Mouse (Mus musculus): ENCODE results near the gene Cfap45. TPM values are rescaled to one million over a fixed set of nuclear protein-coding genes. Genes with fewer than 3 reads are reported as not detected.

The Cfap45 gene
- total and polyA plus RNA-seq, 3 experiments = 0.40 TPM; not detected in 2

DNA sequence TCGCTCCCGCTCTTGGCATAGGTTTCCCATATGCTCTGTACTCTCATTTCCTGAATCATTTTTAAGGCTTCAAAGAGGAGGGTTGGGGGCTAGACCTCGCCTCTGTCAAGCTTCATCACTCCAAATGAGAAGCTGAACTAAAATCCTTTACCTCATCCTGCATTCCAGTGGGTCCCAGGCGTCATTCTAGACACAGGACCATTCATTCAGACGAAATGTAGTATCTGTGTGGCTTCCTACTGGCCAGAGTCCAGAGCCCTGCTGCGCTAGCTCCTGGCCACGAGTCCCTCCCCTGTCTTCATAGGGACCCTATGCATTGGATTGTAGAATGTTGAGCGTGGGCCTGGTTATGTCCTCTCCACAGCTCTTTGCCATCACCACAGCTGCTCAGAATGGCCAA lies 15.8 kb upstream of the Cfap45 start:
- no peak overlapping the region for H3K9ac ChIP-seq (ENCODE audit: control insufficient read depth, low read depth, low read length, poor library complexity, severe bottlenecking)
- peaks cover 15 to 54% of the 10 kb centered on the region in 2 experiments for H3K4me1 ChIP-seq (ENCODE audit: control insufficient read depth in 1 of 2, insufficient read depth in 2 of 2, low read length in 2 of 2)
- H3K36me3 ChIP-seq (ENCODE audit: control insufficient read depth in 1 of 2, insufficient read depth in 2 of 2, low read length in 2 of 2) = peaks cover 0 to 42% of the 10 kb centered on the region in 2 experiments; a peak in 2 of 4 replicates
- H3K4me3 ChIP-seq (ENCODE audit: control insufficient read depth in 1 of 2, insufficient read depth in 1 of 2, low read depth in 2 of 2, low read length in 2 of 2) = no peak overlapping the region
- H3K9me3 ChIP-seq (replicated peaks; ENCODE audit: insufficient read depth, low read length) = no peaks in the 10 kb centered on the region
- TF ChIP-seq MYC (IDR thresholded peaks at IDR 0.05; ENCODE audit: low read depth, low read length) (no peak), TAL1 (IDR thresholded peaks at IDR 0.05; ENCODE audit: low read length) (no peak), EP300 (IDR thresholded peaks at IDR 0.05; ENCODE audit: low read depth in 1 of 2, low read length in 2 of 2) (no peak), POLR2A (IDR thresholded peaks at IDR 0.05; ENCODE audit: control insufficient read depth in 1 of 2, insufficient read depth in 1 of 2, low read depth in 1 of 2, low read length in 2 of 2, poor library complexity in 1 of 2) (no peak), ETS1 (IDR thresholded peaks at IDR 0.05; ENCODE audit: low read depth, low read length) (no peak), POLR2AphosphoS2 (IDR thresholded peaks at IDR 0.05; ENCODE audit: low read length) (no peak), JUND (IDR thresholded peaks at IDR 0.05; ENCODE audit: low read depth, low read length) (no peak), ZNF384 (IDR thresholded peaks at IDR 0.05; ENCODE audit: low read depth, low read length) (no peak), USF2 (IDR thresholded peaks at IDR 0.05; ENCODE audit: borderline replicate concordance in 1 of 2, insufficient read depth in 1 of 2, low read depth in 1 of 2, low read length in 2 of 2) (no peak), MEF2A (IDR thresholded peaks at IDR 0.05; ENCODE audit: extremely low read depth, insufficient replicate concordance, low read depth, low read length, poor library complexity, severe bottlenecking) (no peak), ZKSCAN1 (IDR thresholded peaks at IDR 0.05; ENCODE audit: low read depth, low read length) (no peak), USF1 (IDR thresholded peaks at IDR 0.05; ENCODE audit: low read depth, low read length) (no peak), MAX (IDR thresholded peaks at IDR 0.05; ENCODE audit: low read length) (no peak), SIN3A (IDR thresholded peaks at IDR 0.05; ENCODE audit: low read length) (no peak), ELF1 (IDR thresholded peaks at IDR 0.05; ENCODE audit: low read depth, low read length) (no peak), ZMIZ1 (IDR thresholded peaks at IDR 0.05; ENCODE audit: low read depth, low read length) (no peak), CHD2 (IDR thresholded peaks at IDR 0.05; ENCODE audit: low read length) (no peak), GATA1 (IDR thresholded peaks at IDR 0.05; ENCODE audit: low read depth, low read length) (no peak)
- H3K27me3 ChIP-seq (ENCODE audit: control insufficient read depth in 1 of 2, insufficient read depth in 2 of 2, low read length in 2 of 2) = no peaks in the 10 kb centered on the region
- no peak overlapping the region for H3K27ac ChIP-seq (ENCODE audit: control insufficient read depth, low read depth, low read length)
- H3K79me2 ChIP-seq (ENCODE audit: control insufficient read depth, insufficient read depth, low read length, poor library complexity) = peaks cover 43% of the 10 kb centered on the region
- no peak for DNase-seq (ENCODE audit: low read depth, low spot score)

DNA sequence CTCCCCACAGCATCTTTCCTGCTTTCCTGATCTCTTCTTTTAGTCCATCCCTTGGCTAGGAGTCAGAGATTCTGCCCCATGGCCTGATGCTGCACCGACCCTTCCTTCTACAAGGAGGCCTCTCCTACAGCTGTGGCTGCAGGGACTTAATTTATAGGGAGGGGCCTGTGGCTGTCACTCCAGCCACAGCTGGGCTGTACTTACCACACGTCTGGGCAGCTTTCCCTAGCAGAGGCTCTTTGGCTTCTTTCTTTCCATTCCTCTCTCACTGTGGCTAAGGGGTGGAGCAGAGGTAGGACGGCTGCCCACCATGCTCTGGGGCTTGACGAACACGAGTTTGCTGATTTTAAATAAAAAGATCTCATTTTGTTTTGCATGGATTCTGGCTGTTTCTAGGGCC lies 13.6 kb upstream of the Cfap45 start:
- no peak overlapping the region for H3K9ac ChIP-seq (ENCODE audit: control insufficient read depth, low read depth, low read length, poor library complexity, severe bottlenecking)
- no peaks in the 10 kb centered on the region for H3K9me3 ChIP-seq (replicated peaks; ENCODE audit: insufficient read depth, low read length)
- H3K27ac ChIP-seq (ENCODE audit: control insufficient read depth, low read depth, low read length) = no peak overlapping the region
- TF ChIP-seq CHD1 (IDR thresholded peaks at IDR 0.05; ENCODE audit: low read depth, low read length) (no peak), TBP (IDR thresholded peaks at IDR 0.05; ENCODE audit: low read depth, low read length) (no peak), MAFK (IDR thresholded peaks at IDR 0.05; ENCODE audit: borderline replicate concordance, low read depth, low read length) (no peak), JUND (IDR thresholded peaks at IDR 0.05; ENCODE audit: low read depth, low read length) (no peak), USF1 (IDR thresholded peaks at IDR 0.05; ENCODE audit: low read depth, low read length) (no peak), ZMIZ1 (IDR thresholded peaks at IDR 0.05; ENCODE audit: low read depth, low read length) (no peak)
- no peak for DNase-seq (ENCODE audit: low read depth, low spot score)
- H3K27me3 ChIP-seq (ENCODE audit: control insufficient read depth in 1 of 2, insufficient read depth in 2 of 2, low read length in 2 of 2) = no peaks in the 10 kb centered on the region
- no peak overlapping the region for H3K4me3 ChIP-seq (ENCODE audit: control insufficient read depth in 1 of 2, insufficient read depth in 1 of 2, low read depth in 2 of 2, low read length in 2 of 2)
- H3K79me2 ChIP-seq (ENCODE audit: control insufficient read depth, insufficient read depth, low read length, poor library complexity) = peaks cover 24% of the 10 kb centered on the region
- peaks cover 0 to 34% of the 10 kb centered on the region in 2 experiments; a peak in 2 of 4 replicates for H3K36me3 ChIP-seq (ENCODE audit: control insufficient read depth in 1 of 2, insufficient read depth in 2 of 2, low read length in 2 of 2)
- H3K4me1 ChIP-seq (ENCODE audit: control insufficient read depth in 1 of 2, insufficient read depth in 2 of 2, low read length in 2 of 2) = peaks cover 13 to 44% of the 10 kb centered on the region in 2 experiments
